Mouse (Mus musculus): ENCODE measurements around the gene Adamts2.

GRCm38 (mm10) chr11:50589060-50589459 is 12.8 kb upstream of the Adamts2 start:
- TF ChIP-seq POLR2A (IDR thresholded peaks at IDR 0.05; ENCODE audit: extremely low read depth, insufficient read depth, low read length) = no peak
- TF ChIP-seq CTCF (IDR thresholded peaks at IDR 0.05; ENCODE audit: low read depth, low read length) = peak; percentile 80
